Mouse (Mus musculus): ENCODE data around the gene Shisa8.
"Not testable (repeated sequence)": the region's sequence is repeated elsewhere in the genome, so short reads cannot be mapped to it uniquely, and the experiment has no call there.

Shisa8 gene

GRCm38 (mm10) chr15:82212752-82213063 is at the start of gene Shisa8:
Gene Shisa8, minus strand, starts transcription at chr15:82212815.
- no peak for DNase-seq (ENCODE audit: low spot score)

GRCm38 (mm10) chr15:82259510-82259909 is 46.9 kb upstream of the Shisa8 start:
- no peak for DNase-seq (ENCODE audit: low spot score)

- DNase-seq (ENCODE audit: low spot score), result peak; percentile 90
Measured at GRCm38 (mm10) chr15:82255944-82256383, 43.3 kb upstream of the Shisa8 start.

DNA sequence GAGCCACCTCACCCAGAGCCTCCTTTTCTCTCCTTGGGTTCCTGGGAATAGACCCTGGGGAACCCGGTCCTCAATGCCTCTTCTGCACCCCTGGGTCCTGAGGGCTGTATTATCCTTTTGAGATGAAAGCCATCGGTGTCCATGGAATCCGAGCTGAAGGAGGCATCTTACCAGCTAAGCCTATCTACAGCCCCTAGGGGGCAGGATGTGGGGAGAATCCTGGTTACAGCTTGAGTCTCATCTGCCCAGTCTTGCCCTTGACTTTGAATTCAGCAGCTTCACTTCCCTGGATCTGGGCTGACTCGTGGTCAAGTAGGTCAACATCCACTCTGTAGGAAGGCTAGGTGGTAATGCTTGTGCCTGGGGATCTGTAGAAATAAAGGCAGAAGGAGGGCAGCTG is 42.6 kb upstream of the Shisa8 start:
- no peak for DNase-seq (ENCODE audit: low spot score)

DNA sequence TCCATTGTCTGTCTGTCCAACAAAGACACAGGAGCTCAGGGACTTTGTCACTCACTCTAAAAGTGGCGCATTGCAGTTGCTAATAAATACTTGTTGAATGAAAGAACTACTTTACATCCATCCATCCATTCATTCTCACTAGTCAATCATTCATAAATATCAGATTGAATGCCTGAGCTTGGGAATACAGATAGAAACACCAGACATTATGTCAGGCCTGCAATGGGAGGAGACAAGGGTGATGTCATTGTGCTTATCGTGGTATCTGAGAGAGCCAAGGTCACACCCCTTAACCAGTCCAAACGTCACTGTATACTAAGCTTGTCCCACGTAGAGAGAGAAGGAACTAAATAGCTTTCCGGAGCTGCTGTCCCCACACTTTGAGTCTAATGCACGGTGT is 39.5 kb upstream of the Shisa8 start, which contains the start of gene 1500009C09Rik:
TSS of gene 1500009C09Rik (plus strand) at position 301 of the 400 bp plus-strand sequence.
- no peak for DNase-seq (ENCODE audit: low spot score)

DNA sequence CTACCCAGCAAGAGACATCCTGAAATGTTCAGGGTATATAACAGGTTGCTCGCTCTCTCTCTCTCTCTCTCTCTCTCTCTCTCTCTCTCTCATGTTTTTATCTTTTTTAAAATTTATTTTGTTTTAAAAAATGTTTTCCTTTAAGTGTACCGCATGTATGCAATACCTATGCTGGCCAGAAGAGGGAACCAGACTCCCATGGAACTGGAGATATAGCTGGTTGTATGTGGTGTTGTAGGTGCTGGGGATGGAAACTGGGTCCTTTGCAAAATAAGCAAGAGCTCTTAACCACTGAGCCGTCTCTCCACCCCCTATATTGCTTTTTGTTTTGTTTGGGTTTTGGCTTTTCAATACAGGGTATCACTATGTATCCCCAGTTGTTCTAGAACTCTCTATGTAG is 39.0 kb upstream of the Shisa8 start:
- no peak for DNase-seq (ENCODE audit: low spot score)

- no peak for DNase-seq (ENCODE audit: low spot score)
Measured at GRCm38 (mm10) chr15:82247131-82247776, 34.6 kb upstream of the Shisa8 start.

DNA sequence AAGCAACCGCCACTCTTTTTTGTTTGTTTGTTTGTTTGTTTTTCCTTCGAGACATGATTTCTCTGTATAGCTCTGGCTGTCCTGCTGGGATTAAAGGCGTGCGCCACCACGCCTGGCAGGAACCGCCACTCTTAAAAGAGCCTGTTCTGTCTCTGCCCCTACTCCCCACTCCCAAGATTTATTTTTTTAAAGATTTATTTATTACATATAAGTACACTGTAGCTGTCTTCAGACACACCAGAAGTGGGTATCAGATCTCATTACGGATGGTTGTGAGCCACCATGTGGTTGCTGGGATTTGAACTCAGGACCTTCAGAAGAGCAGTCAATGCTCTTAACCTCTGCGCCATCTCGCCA is 32.2 kb upstream of the Shisa8 start:
- not testable (repeated sequence) for DNase-seq (ENCODE audit: low spot score)

GRCm38 (mm10) chr15:82244115-82244804 is 31.6 kb upstream of the Shisa8 start, which contains the start of gene Cenpm:
Gene Cenpm, minus strand, starts transcription at chr15:82244748.
- peak; percentile 83 for DNase-seq (ENCODE audit: low spot score)

DNA sequence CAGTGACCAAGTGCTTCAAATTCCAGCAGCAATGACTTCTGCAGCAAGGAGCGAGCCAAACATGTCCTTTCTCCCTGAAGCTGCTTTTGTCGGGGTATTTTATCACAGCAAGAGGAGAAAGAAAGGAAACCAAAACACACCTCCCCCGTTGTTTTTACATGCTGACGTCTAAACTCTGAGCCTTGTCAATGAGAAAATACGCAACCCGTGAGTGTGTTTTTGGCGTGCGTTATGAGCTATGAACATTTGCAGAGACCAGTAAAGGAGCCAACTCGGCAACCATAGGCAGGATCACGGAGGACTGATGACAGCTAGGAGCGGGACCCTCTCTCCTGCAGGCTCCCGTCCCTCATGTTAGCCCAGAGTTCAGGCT is 31.1 kb upstream of the Shisa8 start:
- DNase-seq (ENCODE audit: low spot score), result no peak

GRCm38 (mm10) chr15:82243311-82243710 is 30.7 kb upstream of the Shisa8 start:
- DNase-seq (ENCODE audit: low spot score), result no peak

DNA sequence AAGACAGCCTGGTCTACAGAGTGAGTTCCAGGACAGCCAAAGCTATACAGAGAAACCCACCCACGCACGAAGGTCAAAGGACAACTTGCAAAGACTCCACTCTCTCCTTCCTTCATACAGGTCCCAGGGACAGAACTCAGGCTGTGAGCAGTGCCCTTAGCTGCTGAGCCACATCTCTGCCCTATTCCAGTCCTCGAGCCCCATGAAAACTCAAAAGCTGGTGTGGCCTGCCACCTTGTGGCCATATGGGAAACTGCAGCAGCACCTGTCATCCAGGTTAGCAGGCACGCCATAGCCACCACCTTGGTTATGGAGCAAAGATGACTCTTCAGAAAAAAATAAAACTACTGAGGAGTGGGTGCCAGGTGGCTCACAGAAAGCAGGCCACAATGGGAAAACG is 23.9 kb upstream of the Shisa8 start:
- DNase-seq (ENCODE audit: low spot score), result peak; percentile 68

- DNase-seq (ENCODE audit: low spot score), result no peak
Measured at GRCm38 (mm10) chr15:82235661-82236060, 23.0 kb upstream of the Shisa8 start.

- no peak for DNase-seq (ENCODE audit: low spot score)
Measured at GRCm38 (mm10) chr15:82232651-82233050, 20.0 kb upstream of the Shisa8 start.

- DNase-seq (ENCODE audit: low spot score), result no peak
Measured at GRCm38 (mm10) chr15:82231591-82232378, 19.2 kb upstream of the Shisa8 start.

DNA sequence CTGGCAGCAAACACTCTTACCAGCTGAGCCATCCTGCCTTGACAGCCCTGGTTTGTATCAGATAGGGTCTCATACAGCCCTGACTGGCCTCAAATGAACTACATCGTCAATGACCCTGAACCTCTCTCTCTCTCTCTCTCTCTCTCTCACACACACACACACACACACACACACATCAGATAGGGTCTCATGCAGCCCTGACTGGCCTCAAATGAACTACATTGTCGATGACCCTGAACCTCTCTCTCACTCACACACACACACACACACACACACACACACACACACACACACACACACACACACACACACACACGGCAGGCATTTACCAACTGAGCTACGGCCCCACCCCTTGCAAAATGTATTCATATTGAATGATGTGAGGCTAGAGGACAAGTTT is 18.5 kb upstream of the Shisa8 start:
- no peak for DNase-seq (ENCODE audit: low spot score)

DNA sequence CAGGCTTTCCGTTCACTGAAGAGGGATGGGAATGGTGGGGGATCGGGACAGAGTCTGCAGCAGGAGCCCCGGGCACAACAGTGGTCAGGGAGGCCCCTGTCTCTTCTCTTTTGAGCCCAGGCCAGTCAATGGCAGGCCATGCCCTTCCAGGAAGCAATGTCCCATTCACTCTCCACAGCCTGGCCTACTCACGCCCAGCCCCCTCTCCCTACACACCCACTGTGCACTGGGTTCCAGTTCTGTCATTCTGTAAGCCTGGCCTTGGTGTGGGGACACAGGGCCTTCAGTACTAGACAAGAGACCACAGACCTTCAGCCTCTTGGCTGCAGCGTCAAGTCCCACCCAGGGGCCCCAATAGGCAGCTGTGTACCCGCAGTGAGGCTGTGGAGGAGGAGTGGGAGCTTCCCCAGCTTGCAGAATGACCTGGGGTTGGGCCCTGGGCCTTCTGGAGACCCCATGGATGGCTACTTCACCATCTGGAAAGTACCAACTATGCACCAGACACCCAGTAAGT is 17.5 kb upstream of the Shisa8 start:
- no peak for DNase-seq (ENCODE audit: low spot score)

GRCm38 (mm10) chr15:82229542-82230045 is 17.0 kb upstream of the Shisa8 start:
- no peak for DNase-seq (ENCODE audit: low spot score)

- DNase-seq (ENCODE audit: low spot score), result no peak
Measured at GRCm38 (mm10) chr15:82225769-82226168, 13.2 kb upstream of the Shisa8 start.

GRCm38 (mm10) chr15:82224602-82225215 is 12.1 kb upstream of the Shisa8 start:
- no peak for DNase-seq (ENCODE audit: low spot score)

GRCm38 (mm10) chr15:82223657-82224601 is 11.3 kb upstream of the Shisa8 start, which contains the start of gene Tnfrsf13c:
Gene Tnfrsf13c, minus strand, starts transcription at chr15:82224369.
- no peak for DNase-seq (ENCODE audit: low spot score)
